12 mouse cellular contexts compared by ENCODE assay signal in the genomic region with DNA sequence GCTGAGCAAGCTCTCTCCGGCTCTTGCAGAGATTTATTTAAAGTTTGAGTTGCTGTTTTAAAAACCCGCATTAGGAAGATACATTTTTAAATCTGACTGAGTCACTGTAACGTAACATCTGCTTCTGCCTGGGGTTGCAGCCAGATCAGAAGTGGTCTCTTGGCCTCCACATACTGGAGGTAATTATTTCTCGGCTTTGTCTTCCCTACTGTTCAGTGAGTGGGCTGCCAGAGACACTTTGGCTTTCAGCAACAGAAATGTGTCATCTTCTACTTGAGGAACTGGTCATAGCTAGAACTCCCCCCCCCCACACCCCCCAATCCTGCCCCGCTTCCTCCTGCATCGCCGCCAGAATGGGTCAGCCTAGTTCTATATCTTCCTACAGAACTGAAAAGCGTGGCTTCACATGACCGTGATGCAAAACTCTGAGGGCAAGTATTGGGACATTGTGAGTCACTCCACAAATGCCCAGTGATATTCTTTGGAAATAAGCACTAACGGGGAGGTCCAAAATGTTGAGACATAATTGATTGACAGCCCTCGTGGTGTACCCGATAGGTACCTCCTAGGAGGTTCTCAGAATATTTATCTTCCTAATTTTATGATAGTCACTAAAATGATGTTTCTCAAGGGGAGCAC.
DNase-seq lines count a peak whose midpoint lies in the region; ATAC-seq lines count a peak whose summit lies in the region.
"Had no signal": no experiment of that assay in that cellular context is flagged by ENCODE, and none has a peak within 500 bp of the region (broad histone marks: within the 10 kb centered on the region; RNA-seq: fewer than 3 reads in every experiment).

No protein-coding gene starts in this region.

- ATAC-seq in hindbrain, embryonic 11.5 days (ENCODE audit: low FRiP score), result no peak

- no peaks in the 10 kb centered on the region for H3K36me3 ChIP-seq in hindbrain, embryonic 11.5 days (ENCODE audit: control insufficient read depth, insufficient read depth, low read length)

- intact Hi-C loops in heart, postnatal 36 days (cut with DNase I), result no loop called here
- intact Hi-C loops in left cerebral cortex, postnatal 4 days (cut with DNase I), result no loop called here

- H3K4me3 ChIP-seq in hindbrain, embryonic 11.5 days (ENCODE audit: low read depth, low read length), result no peak overlapping the region

- H3K27me3 ChIP-seq in hindbrain, embryonic 11.5 days (ENCODE audit: control insufficient read depth, insufficient read depth, low read length), result no peaks in the 10 kb centered on the region

- H3K9ac ChIP-seq in hindbrain, embryonic 11.5 days (ENCODE audit: low read depth, low read length), result no peak overlapping the region
- H3K9ac ChIP-seq: hindbrain, embryonic 14.5 days had no signal

- WGBS in hindbrain, embryonic 11.5 days, result 92% methylated on average over 12 of the region's 12 CpGs

- DNase-seq in heart, adult 11 months, result peak; percentile 94
- DNase-seq in heart, postnatal 36 days, result no peak
- DNase-seq in lung, postnatal 36 days, result peak; percentile 18
- no peak for DNase-seq in lung, postnatal 10 days
- DNase-seq in brain, adult 2 months (ENCODE audit: low read depth, low spot score), result peak; percentile 82
- DNase-seq in left cerebral cortex, postnatal 4 days, result peak; percentile 45
- DNase-seq in hindbrain, embryonic 11.5 days (ENCODE audit: low spot score), result no peak
- DNase-seq in spleen, postnatal 36 days (ENCODE audit: low spot score in 2 of 2), result no peak

- H3K9me3 ChIP-seq in hindbrain, embryonic 11.5 days (ENCODE audit: control insufficient read depth, low read length), result no peaks in the 10 kb centered on the region

- H3K4me1 ChIP-seq in hindbrain, embryonic 11.5 days (replicated peaks; ENCODE audit: control insufficient read depth, insufficient read depth, low read length), result no peaks in the 10 kb centered on the region

- no peak overlapping the region for H3K4me2 ChIP-seq in hindbrain, embryonic 11.5 days (replicated peaks; ENCODE audit: low read depth, low read length)
- H3K4me2 ChIP-seq: heart, embryonic 11.5 days; hindbrain, embryonic 14.5 days; liver, embryonic 11.5 days had no signal

- no peak overlapping the region for H3K27ac ChIP-seq in hindbrain, embryonic 11.5 days (ENCODE audit: low read depth, low read length)
- H3K27ac ChIP-seq: hindbrain, embryonic 14.5 days; kidney, postnatal 0 days had no signal

Comparison
In these comparisons a context has a peak if more than half of its experiments do, and no peak if none do; other contexts are left out.
1. DNase-seq: peak in heart, adult 11 months (single experiment), lung, postnatal 36 days (single experiment), brain, adult 2 months (single experiment) and left cerebral cortex, postnatal 4 days (single experiment); none in heart, postnatal 36 days (0 of 2), lung, postnatal 10 days (single experiment), hindbrain, embryonic 11.5 days (single experiment) and spleen, postnatal 36 days (0 of 2).